Mouse (Mus musculus) spleen, adult 10 weeks (tissue): Measurements from ENCODE around the gene Ferd3l. TPM values are rescaled to one million over a fixed set of nuclear protein-coding genes. Genes with fewer than 3 reads are reported as not detected.

Source experiments
- polyA plus RNA-seq: library from polyadenylated mRNA; stranded (reverse); fragments of 350-450 nt; fragmentation: Illumina TruSeq; extraction: RNeasy Lipid Tissue Mini Kit (QIAGEN cat#74804); gene quantifications from one replicate; pipeline ENCODE4 v1.2.3, GENCODE M21; 2015; ENCODE audit warnings: low replicate concordance; ENCODE audit not compliant: insufficient read depth

Gene Ferd3l
- not detected for polyA plus RNA-seq

DNA sequence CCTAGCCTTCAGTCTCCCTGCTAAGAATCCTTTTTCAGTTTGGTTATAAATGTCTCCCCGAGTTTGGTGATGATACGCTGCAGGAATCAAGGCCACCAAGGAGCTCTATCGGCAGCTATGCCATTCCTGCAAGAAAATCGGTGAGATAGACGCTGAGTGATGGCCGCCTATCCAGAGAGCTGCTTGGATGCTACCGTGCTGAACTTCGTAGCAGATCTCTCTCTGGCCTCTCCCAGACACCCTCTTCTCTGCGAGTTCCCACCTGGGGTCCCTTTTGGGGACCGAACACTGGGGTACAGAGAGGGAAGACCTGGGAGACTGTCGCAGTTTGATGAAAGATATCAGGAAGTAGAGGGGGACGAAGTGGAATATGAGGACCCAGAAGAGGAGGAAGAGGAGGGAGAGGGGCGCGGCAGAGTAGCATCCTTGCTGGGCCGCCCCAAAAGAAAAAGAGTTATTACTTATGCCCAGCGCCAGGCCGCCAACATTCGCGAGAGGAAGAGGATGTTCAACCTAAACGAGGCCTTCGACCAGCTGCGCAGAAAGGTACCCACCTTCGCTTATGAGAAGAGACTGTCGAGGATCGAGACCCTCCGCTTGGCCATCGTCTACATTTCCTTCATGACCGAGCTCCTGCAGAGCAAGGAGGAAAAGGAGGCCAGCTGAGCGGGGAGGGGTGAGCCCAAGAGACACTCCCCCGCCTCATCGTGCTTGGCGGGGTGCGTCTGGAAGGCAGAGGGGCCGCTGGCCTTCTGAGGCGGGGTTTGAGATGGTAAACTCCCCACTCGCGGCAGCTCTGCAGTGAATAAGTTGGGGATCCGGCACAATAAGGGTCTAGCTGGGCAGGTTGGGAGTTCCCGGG is at the start of gene Ferd3l:
Ferd3l (plus strand) TSS at position 95 of the 862 bp plus-strand sequence.

DNA sequence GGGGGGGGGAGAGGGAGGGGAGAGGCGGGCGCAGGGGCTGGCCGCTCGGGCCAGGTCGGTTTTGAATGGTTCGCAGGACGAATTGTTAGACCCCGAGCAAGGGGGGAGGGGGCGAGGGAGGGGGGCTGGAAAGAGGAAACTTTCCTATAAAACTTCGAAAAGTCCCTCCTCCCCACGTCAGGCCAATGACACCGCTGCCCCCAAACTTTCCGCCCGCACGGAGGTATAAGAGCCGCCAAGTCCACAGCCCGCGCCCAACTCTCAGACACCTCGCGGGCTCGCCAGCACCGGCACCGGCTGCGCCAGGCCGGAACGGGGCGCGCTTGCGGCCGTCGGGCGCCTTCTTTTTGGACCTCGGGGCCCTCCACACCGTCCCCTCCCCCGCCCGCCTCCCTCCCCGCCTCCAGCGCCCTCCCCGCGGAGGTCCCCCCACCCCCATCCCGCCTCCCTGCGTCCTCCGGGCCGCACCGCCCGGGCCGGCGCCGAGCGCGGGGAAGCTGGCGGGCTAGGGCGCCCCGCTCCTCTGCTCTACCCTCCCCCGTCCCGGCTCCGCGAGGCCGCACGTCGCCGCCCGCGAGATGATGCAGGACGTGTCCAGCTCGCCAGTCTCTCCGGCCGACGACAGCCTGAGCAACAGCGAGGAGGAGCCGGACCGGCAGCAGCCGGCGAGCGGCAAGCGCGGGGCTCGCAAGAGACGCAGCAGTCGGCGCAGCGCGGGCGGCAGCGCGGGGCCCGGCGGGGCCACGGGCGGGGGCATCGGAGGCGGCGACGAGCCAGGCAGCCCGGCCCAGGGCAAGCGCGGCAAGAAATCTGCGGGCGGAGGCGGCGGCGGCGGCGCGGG is 29.4 kb downstream of the Ferd3l start, which contains the start of gene Twist1:
Twist1 (plus strand) TSS at position 272 of the 841 bp plus-strand sequence.

Other genes with a start within 250 kb of the Ferd3l start
- 0.62 TPM for gene Twist1, start 29.2 kb downstream of the Ferd3l start, polyA plus RNA-seq